Mouse (Mus musculus) MEL-GATA-1-ER (cell line): ENCODE measurements at regions not wholly inside any gene's neighbourhood (a gene's known extent, or its start where the extent isn't known, plus 50 kb on each side); places are given as distances from the start of the nearest gene placed in this dataset.

Experiments
- DNase-seq: peaks from one replicate; pipeline ENCODE4 v3.0.0-alpha.2; 2012; ENCODE audit warnings: low read depth; ENCODE audit errors: extremely low read depth

GRCm38 (mm10) chr15:63557816-63558215, 287.2 kb downstream of the Gsdmc2 start:
- DNase-seq, result no peak

GRCm38 (mm10) chr15:63553597-63553996, 291.4 kb downstream of the Gsdmc2 start:
- DNase-seq, result no peak

- no peak for DNase-seq
Observed at GRCm38 (mm10) chr15:63532337-63533055, 312.5 kb downstream of the Gsdmc2 start.

GRCm38 (mm10) chr15:63527318-63527717, 317.7 kb downstream of the Gsdmc2 start:
- no peak for DNase-seq

- no peak for DNase-seq
Observed at GRCm38 (mm10) chr15:63526820-63527219, 318.2 kb downstream of the Gsdmc2 start.

GRCm38 (mm10) chr15:63517301-63517700, 327.7 kb downstream of the Gsdmc2 start:
- no peak for DNase-seq

- DNase-seq, result no peak
Observed at GRCm38 (mm10) chr15:63500453-63500852, 344.5 kb downstream of the Gsdmc2 start.

- no peak for DNase-seq
Observed at GRCm38 (mm10) chr15:63498483-63498882, 346.5 kb downstream of the Gsdmc2 start.

GRCm38 (mm10) chr15:63497207-63497606, 347.8 kb downstream of the Gsdmc2 start:
- DNase-seq, result no peak

GRCm38 (mm10) chr15:63484910-63485309, 360.1 kb downstream of the Gsdmc2 start:
- no peak for DNase-seq

- DNase-seq, result no peak
Observed at GRCm38 (mm10) chr15:63484217-63484887, 360.6 kb downstream of the Gsdmc2 start.

GRCm38 (mm10) chr15:63479270-63479805, 365.6 kb downstream of the Gsdmc2 start:
- no peak for DNase-seq

- no peak for DNase-seq
Observed at GRCm38 (mm10) chr15:63466916-63467315, 378.1 kb downstream of the Gsdmc2 start.

- DNase-seq, result no peak
Observed at GRCm38 (mm10) chr15:63452529-63452928, 392.4 kb downstream of the Gsdmc2 start.

- DNase-seq, result no peak
Observed at GRCm38 (mm10) chr15:63446288-63446687, 398.7 kb downstream of the Gsdmc2 start.

GRCm38 (mm10) chr15:63445016-63445415, 400.0 kb downstream of the Gsdmc2 start:
- DNase-seq, result no peak

GRCm38 (mm10) chr15:63442146-63442780, 402.7 kb downstream of the Gsdmc2 start:
- DNase-seq, result no peak

GRCm38 (mm10) chr15:63412649-63413048, 432.3 kb downstream of the Gsdmc2 start:
- DNase-seq, result no peak

GRCm38 (mm10) chr15:63411771-63412118, 433.2 kb downstream of the Gsdmc2 start:
- DNase-seq, result no peak

GRCm38 (mm10) chr15:63410994-63411770, 433.8 kb downstream of the Gsdmc2 start:
- no peak for DNase-seq

GRCm38 (mm10) chr15:63400445-63400844, 444.5 kb downstream of the Gsdmc2 start:
- no peak for DNase-seq
